ENCODE assay signal across 9 mouse cellular contexts in the genomic region with DNA sequence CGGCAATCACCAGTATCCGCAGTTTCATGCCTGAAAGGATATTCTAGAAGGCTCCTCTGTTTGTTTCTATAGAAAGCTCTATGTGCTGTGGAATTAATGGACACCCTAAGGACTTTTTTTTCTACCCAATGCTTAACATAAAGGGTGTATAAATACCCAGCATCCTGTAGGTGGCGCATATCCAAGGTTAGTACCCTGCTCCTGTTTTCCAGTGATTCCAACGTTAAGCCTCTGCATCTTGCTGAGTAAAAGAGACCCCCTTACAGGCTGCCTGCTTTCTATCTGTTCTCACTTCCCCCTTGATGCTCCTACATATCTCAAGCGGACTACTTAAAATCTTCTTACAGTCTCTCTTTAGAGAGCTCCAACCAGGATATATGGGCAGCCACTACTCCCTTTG.
DNase-seq lines count a peak whose midpoint lies in the region; ATAC-seq and TF ChIP-seq lines count a peak whose summit lies in the region.
"Had no signal": no experiment of that assay in that cellular context is flagged by ENCODE, and none has a peak within 500 bp of the region (broad histone marks: within the 10 kb centered on the region; RNA-seq: fewer than 3 reads in every experiment).

No protein-coding gene starts in this region.

- ATAC-seq in forebrain, postnatal 0 days, result peak; percentile 62
- ATAC-seq in midbrain, embryonic 14.5 days (ENCODE audit: low FRiP score, low TSS enrichment), result no peak

- no peaks in the 10 kb centered on the region for H3K36me3 ChIP-seq in forebrain, postnatal 0 days (ENCODE audit: insufficient read depth)
- H3K36me3 ChIP-seq in midbrain, embryonic 14.5 days (ENCODE audit: control insufficient read depth, insufficient read depth, low read length), result no peaks in the 10 kb centered on the region

- 0 out of 2 replicates have a peak, but pooled peaks have one; percentile 6 for TF ChIP-seq CTCF in gastrocnemius, adult 2 months (IDR thresholded peaks at IDR 0.05)
- peak; percentile 64 for TF ChIP-seq CTCF in forebrain, postnatal 0 days (IDR thresholded peaks at IDR 0.05; ENCODE audit: low read depth)

- no peaks in the 10 kb centered on the region for H3K4me1 ChIP-seq in forebrain, postnatal 0 days (ENCODE audit: insufficient read depth)
- H3K4me1 ChIP-seq in midbrain, embryonic 14.5 days (ENCODE audit: control insufficient read depth, insufficient read depth, low read length), result no peaks in the 10 kb centered on the region

- no peak overlapping the region for H3K27ac ChIP-seq in gastrocnemius, adult 2 months
- no peak overlapping the region for H3K27ac ChIP-seq in forebrain, postnatal 0 days (ENCODE audit: low read depth, low read length)
- no peak overlapping the region; the same call in 1 of the 2 replicates for H3K27ac ChIP-seq in midbrain, embryonic 14.5 days (replicated peaks; ENCODE audit: low read depth, low read length)

- no peak overlapping the region; the same call in 1 of the 2 replicates for H3K4me2 ChIP-seq in forebrain, postnatal 0 days (ENCODE audit: low read depth)
- H3K4me2 ChIP-seq in midbrain, embryonic 14.5 days (ENCODE audit: low read length), result no peak overlapping the region
- H3K4me2 ChIP-seq: heart, embryonic 11.5 days had no signal

- no peaks in the 10 kb centered on the region for H3K9me3 ChIP-seq in forebrain, postnatal 0 days (ENCODE audit: low read length)
- no peaks in the 10 kb centered on the region for H3K9me3 ChIP-seq in midbrain, embryonic 14.5 days (ENCODE audit: control insufficient read depth, low read length)

- 17% methylated on average over 5 of the region's 5 CpGs for WGBS in forebrain, postnatal 0 days
- 30% methylated on average over 5 of the region's 5 CpGs for WGBS in midbrain, embryonic 14.5 days

- no peak overlapping the region for H3K9ac ChIP-seq in forebrain, postnatal 0 days
- no peak overlapping the region for H3K9ac ChIP-seq in midbrain, embryonic 14.5 days (replicated peaks; ENCODE audit: low read length)

- H3K27me3 ChIP-seq in forebrain, postnatal 0 days (ENCODE audit: insufficient read depth, low read length), result no peaks in the 10 kb centered on the region
- no peaks in the 10 kb centered on the region for H3K27me3 ChIP-seq in midbrain, embryonic 14.5 days (ENCODE audit: control insufficient read depth, insufficient read depth, low read length)

- H3K4me3 ChIP-seq in gastrocnemius, adult 2 months, result no peak overlapping the region
- H3K4me3 ChIP-seq in forebrain, postnatal 0 days (ENCODE audit: low read depth, low read length), result no peak overlapping the region
- H3K4me3 ChIP-seq in midbrain, embryonic 14.5 days (replicated peaks; ENCODE audit: low read depth, low read length), result no peak overlapping the region

- intact Hi-C loops in gastrocnemius, adult 2 months (cut with DNase I), result no loop called here
- intact Hi-C loops in gastrocnemius, postnatal 36 days (cut with DNase I), result no loop called here

- no peak for DNase-seq in gastrocnemius, adult 2 months
- DNase-seq in gastrocnemius, postnatal 36 days, result no peak
- DNase-seq in ZHBTc4 (ENCODE audit: low read depth, low spot score), result peak; percentile 73
- DNase-seq in forebrain, postnatal 0 days, result peak; percentile 79
- DNase-seq in midbrain, embryonic 14.5 days, result peak; percentile 89
- DNase-seq in heart, adult 11 months, result no peak
- DNase-seq in ovary, postnatal 14 days (ENCODE audit: low spot score), result no peak
- no peak for DNase-seq in lung, postnatal 36 days

Comparison
In these comparisons a context has a peak if more than half of its experiments do, and no peak if none do; other contexts are left out.
1. DNase-seq: peak in ZHBTc4 (single experiment), forebrain, postnatal 0 days (single experiment) and midbrain, embryonic 14.5 days (single experiment); none in gastrocnemius, adult 2 months (single experiment), gastrocnemius, postnatal 36 days (0 of 2), heart, adult 11 months (single experiment), ovary, postnatal 14 days (single experiment) and lung, postnatal 36 days (single experiment).